Mouse (Mus musculus) cerebellum, adult 2 months (tissue): ENCODE measurements around the gene Zfp462.

Experiments used
- CTCF ChIP-seq: fragments of 200-500 bp; IDR thresholded peaks from 2 replicates; pipeline ENCODE4 v1.5.1; 2011; ENCODE audit warnings: low read depth, mild to moderate bottlenecking, control low read depth, low read length, moderate library complexity, borderline replicate concordance; ENCODE audit not compliant: insufficient read depth
- POLR2A ChIP-seq: fragments of 200-500 bp; IDR thresholded peaks from 2 replicates; pipeline ENCODE4 v1.6.1; 2011; ENCODE audit warnings: low read length, control low read depth, borderline replicate concordance; ENCODE audit not compliant: insufficient read depth

DNA sequence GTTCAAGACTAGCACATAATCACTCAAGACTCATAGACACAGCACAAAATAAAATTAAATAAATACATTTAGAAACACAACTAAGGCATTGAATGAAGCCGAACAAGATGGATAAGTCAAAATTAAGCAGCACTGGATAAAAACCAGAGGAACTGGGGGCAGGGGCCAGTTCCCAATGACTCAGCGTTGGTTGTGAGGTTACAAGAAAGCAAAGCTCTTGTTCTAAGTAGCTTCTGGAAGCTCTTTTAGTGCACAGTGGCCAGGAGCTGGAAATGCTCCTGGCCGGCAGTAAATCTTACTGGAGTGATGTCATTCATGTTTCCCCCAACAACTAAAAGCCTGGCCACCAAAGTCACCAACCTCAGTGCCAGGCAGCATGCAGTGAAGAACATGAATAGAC is 26.6 kb upstream of the Zfp462 start:
- no peak for TF ChIP-seq CTCF
- no peak for TF ChIP-seq POLR2A
